Mouse (Mus musculus): ENCODE data around the gene Cdkal1.

Cdkal1 gene

DNA sequence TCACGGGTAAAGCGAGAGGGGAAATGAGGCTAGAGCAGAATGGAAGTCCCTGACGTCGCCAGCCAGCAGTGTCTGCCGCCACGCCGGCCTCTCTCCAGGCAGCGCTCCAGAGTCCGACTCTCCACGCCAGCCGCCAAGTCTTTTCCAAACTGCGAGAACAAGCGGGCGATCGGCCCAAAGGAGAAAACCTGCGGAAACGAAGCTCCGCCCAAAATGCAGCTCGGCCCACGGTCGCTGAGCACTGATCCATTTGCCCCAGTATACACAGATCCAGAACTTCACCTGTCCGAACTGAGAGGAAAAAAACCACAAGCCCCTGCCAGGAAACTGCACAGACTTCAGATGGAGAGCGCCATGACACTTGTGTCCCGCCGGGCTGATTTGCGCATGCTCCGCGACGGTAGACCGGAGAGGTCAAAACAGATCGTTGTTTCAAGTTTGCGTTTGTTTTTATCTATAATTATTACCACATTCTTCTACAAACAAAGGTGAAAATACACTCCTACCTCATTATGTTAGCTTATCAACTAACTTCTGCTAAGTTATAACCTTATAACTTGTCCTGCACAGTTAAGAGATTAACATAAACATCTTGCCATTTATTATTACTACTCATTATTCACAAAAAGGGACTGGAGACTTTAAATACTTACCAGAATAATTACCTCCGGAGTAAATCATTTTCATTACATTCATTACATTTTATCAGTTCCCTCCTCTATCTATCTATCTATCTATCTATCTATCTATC lies at the start of gene Cdkal1:
Gene Cdkal1, minus strand, starts transcription at position 394 of the 751 bp plus-strand sequence.
- peak; percentile 86 for DNase-seq

DNA sequence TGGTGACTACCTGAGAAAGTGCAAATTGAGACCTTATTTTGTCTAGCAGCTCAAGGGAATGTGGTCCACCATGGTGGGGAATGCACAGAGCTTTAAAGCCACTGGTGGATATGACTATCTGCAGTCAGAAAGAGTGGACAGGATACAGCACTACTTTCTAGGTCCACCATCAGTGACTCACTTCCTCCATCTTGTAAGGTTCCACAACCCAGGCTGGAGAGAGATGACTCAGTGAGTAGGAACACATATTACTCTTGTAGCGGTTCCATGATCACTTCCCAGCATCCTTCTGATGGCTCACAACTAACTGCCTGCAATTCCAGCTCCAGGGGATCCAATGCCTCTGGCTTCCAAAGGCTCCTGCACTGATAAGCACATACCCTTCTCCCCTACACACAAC lies 47.9 kb upstream of the Cdkal1 start:
- DNase-seq = no peak

DNA sequence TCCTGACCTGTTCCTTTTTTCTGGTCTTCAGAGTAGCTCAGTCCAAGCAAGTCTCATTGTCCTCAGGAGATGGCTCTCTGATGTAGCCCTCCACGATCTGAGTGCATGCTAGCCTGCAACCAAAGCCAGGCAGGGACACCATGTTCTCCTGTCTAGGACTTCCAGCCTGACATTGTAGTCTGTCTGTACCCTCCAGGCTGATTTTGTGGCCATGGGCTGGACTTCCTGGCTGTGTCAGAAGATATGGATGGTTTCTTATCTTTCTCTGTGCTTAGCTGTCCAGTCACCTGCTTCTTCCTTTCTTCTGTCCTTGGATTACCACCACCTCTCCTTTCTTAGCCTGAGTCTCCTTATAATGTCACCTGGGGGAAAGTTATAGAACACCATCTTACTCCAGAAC lies 47.2 kb upstream of the Cdkal1 start:
- DNase-seq = no peak

DNA sequence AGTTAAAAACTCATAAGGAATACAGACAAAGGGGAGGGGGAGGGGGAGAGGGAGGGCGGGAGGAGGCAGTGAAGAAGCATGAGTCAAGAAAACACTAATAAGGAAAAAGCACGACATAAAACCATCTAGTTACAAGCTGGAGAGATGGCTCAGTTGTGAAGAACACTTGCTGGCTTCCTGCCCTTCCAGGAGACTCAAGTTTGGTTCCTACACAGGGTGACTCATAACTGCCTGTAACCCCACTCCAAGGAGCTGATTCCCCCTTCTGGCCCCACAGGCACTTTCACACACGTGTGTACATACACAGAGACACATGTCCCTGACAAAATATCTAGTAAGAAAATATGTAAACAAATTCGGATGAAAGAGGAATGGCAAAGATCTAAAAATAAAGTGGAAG lies 46.2 kb upstream of the Cdkal1 start:
- no peak for DNase-seq

DNA sequence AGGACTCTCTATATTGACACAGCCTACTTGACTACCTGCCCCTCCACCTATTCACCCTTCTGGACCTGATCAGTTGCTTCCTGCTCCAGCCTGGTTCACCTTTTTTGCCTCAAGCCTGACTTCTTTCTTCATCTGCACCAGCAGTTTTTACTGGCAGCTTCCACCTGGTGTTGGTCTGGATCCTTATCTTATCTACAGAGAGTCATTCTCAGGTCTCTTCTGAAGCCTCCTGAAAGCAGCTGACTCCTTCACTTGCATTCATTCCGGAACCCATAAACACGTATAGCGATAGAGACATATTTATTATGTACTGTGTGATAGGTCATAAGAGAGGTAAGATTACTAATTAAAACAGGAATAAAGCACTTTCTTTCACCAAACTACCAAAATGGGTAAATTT lies 11.3 kb upstream of the Cdkal1 start:
- no peak for DNase-seq

DNA sequence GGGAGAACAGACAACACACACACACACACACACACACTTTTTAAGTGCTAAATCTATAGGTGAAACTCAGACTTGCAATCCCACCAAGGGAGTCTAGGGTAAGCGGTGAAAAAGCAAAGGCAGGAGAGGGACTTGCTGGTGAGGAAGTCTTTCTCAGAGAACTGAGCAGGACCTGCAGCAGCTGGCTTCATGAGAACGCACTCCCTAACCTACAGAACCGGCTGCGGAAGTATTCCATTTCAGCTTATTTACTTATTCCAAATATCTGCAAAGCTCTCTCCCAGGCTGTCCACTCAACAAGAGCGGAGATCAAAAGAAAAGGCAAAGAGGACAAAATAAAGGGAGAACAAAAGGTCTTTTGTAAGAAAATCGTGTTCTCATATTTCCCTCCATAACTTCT lies 8.9 kb upstream of the Cdkal1 start:
- no peak for DNase-seq

DNA sequence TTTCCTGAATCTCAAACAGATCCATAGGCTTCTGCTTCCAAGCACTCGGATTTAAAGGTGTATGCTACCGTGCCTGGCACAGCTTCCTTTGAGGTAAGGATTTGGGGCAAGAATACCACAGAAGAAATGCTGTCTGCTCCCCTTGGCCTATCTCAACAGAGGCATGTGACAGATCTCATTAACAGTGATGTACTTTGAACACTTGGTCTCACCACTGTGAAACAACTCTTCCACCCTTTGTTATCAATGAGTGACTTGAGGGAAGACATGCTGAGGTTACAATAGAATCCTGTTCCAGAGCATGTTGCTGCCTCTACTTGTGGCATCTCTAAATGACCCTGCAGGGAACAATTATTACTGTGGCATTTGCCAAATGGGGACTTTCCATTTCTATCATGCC lies 4.6 kb upstream of the Cdkal1 start:
- no peak for DNase-seq

DNA sequence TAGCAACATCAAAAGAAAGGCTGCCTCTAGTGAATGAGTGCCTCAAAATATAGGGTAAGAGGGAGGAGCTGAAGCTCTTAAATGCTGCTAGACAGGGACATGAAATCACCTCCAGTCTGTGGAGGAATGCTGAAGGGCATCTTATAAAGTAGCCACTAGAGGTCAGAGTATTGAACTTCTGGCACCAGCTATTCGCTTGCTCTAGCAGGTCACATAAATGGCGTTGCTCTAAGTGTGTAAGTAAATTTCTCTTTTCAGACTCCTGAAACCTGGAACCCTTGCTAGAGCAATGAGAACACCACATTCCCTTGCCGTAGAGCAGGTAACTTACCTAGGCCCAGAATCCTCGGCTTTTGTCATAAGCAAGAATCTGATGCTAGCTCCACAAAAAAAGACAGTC lies 2.0 kb upstream of the Cdkal1 start:
- DNase-seq = peak; percentile 44

DNA sequence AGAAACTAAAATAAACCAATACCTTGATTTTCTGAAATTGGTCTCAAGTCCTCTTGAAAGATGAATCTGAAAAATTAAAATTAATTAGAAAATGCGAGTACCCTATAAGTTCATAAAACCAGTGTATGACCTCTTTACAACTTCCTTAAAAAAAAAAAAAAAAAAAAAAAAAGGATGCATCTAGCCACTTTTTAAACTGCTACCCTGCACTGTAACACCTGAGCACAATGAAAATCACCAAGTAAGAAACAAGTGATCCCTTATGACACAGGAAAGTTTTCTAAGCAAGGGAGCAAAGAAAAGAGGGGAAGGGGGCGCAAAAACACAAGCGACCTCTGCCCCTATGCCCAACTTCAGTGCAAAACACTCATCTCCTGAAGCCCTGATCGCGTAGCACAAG lies 598 bp downstream of the Cdkal1 start:
- DNase-seq = no peak

DNA sequence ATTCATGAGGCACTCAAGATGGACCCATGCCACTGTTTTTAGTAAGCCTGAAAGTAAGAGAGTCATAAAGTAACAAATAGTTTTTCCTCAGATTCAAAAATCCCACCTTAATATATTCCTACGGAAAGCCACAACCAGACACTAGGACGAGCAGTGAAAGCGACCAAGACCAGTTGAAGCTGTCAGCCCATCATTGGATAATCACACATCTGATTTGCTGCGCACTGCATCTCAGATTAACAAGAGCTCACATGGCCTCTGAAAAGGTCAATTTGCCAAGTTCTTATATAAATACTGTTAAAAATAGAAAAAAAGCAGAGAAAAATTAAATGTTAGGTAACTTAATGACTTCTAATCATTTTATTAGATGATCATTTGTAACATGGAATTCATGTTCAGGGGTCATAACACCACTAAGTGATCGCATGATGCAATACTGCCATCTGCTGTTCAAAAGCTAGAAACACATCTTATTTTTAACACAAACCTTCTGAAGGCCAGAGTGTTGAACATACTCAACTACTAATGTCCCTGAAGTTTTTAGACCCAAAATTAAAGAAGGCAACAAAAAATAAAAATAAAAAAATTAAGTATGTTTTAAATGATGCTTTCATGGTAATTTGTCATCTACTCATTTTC lies 16.9 kb downstream of the Cdkal1 start:
- no peak for DNase-seq

DNA sequence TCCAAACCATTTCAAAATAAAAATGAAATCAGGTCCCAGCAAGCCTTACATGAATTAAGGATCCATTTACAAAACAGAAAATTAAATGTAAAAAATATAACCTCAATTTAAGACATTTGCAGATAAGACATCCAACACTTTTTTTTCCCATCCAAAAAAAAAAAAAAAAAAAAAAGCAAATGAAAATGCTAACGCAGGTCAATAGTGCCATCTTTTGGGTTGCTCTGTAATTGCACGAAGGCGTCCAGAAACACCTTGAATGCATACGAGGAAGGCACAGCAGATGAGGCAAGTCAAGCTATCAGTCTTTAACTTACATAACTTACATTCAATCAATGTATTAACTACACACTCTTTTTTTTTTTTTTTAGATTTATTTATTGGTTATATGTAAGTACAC lies 20.3 kb downstream of the Cdkal1 start:
- peak; percentile 38 for DNase-seq

DNA sequence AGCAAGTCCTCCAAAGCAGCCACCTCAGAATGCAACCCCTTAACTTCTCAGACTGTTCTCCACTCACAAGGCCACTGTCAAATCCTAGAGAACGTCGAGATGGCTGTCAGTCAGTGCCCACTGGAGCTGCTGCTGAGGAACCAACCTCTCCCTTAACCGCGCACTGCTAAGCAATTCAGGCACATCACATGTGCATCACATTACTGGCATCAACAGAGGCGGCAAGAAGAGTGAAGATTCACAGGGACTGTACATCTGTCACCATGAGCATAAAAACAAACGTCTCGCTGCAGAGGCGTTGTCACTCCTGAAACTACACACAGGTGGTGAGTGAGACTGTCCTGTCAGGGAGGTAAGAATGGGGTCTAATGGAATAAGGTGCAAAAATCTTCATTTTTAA lies 21.7 kb downstream of the Cdkal1 start:
- no peak for DNase-seq

DNA sequence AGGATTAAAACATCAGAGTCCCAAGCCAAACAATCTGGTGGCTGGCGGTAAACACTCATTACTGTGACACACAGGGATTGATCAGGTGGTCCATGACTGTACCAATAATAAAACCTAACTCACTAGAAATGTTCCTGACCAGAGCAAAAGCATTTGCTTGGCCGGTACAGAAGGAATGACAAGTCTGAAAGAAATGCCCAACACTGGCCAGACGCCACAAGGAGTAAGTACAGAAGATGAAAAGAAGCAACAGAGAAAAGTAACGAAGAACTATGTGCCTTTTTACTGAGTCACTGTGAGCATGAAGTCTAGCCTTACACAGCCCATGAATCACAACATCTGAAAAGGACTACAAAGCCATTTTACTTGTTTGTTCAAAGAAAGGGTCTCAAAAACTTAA lies 24.3 kb downstream of the Cdkal1 start:
- DNase-seq = no peak

DNA sequence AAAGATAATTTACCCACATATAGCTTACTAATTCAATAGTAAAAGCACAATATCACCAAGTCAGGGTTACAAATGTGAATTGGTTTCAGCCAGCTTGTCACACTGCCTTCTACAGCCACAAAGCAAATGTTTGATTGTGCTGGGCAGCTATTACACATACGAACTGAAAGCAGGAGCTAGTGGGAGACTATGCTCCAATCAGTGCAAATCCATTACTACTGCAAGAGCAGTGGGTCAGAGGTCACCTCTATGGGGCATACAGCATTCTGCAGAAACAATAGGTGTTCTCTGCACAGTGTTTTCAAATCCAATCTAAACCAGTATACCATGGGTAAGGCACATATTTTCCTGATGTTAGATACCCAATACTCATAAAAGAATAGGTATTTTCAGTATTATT lies 27.4 kb downstream of the Cdkal1 start:
- DNase-seq = no peak

DNA sequence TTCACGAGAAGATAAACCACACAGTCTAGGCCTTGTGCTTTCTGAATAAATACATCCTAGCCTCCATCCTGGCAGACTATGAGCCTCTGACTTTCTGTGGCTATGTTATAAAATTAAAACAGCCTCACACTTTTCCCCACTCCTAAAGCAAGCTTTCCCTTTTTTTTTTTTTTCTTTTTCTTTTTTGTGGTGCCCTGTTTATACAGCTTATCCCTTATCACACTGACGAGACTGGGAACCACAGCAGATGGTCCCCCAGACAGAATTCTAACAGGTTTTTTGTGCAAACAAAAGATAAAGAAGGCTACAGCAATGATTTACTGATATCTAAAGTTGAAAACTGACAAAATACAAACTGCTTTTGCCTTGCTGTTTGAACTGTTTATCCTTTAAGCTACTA lies 29.0 kb downstream of the Cdkal1 start:
- DNase-seq = no peak

DNA sequence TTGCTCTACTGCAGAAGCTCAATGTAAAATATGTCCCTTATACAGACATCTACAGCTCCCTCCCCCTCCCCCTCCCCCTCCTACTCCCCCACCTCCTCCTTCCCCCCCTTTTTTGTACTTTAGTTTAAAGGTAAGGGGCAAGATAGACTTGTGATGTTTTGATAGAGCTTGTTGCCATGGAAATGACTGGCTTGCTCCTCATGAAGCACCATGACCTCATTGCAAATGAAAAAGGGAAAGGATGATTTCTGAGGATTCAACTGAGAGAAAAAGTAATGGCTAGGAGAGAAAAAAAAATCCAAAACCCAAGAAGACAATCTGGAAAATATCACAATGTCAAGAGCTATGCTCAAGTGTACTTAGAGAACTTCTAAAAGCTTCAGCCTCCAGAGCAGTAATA lies 29.4 kb downstream of the Cdkal1 start:
- DNase-seq = no peak

DNA sequence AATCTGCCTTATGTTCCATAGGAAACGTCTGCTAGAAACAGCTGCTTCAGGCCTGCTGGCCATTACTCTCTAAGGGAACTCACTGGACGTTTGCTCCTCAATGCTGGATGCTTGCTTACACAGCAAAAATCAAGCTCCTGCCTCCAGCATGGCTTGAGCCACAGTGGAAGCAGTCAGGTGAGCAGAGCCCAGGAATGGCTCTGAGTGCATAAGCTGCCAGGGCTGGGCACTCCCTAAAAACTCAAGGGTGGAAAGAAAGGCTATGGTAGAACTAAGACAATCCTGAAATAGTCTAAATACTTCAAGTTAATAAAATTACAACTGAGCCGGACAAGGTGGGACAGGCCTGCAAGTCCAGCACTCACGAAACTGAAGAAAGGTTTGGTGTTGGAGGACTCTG lies 30.7 kb downstream of the Cdkal1 start:
- no peak for DNase-seq

DNA sequence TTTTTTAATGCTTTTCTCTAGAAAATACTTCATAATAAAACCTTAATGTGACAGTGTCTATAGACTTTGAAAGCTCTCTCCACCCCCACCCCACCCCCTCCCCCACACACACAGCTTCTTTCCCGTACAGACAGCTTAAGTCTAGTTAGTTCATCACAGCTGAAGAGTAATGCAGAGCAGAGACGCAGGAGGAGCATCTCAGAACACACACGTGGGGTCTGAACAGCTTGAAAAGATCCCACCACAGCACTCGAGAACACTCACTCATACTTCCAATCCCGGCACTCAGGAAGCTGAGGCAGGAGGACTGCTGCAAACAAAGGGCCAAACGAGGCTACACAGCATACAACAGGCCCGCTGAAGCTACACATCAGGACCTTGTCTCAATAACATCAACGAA lies 31.1 kb downstream of the Cdkal1 start:
- no peak for DNase-seq

DNA sequence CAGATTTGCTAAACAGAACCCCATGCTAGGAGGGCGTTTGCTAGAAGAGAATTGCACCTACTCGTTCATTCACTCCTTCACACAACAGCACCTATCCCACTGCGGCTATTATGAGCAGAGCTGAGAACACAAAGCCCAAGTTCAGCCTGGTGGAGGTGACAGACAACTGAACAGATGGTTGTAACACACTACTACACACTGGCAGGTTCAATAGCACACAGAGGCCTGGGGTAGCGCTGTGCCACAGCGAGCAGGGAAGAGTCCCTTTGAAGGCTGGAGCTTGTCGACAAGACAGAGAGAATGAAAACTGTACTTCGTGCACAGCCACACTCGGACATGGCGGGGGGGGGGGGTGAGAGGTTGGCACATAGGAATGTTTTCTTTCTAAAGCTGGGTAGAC lies 31.6 kb downstream of the Cdkal1 start:
- DNase-seq = peak; percentile 69

DNA sequence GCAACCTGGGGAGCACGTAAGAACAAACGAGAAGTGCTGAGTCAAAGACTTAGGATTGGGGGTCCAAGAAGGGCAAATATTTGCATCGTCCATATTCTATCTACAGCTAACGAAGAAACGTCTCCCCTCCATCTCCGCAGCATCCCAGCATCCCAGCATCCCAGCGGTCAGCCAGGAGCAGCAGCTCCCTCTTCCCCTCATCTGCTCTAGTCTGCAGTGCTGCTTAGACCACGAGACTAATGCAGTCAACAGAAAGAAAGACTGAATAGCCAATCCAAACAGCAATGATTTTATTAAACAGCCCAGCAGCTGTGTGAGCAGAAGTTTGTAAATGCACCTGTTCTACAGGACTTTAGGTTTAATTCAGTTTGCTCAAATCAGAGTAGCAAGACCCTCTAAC lies 32.0 kb downstream of the Cdkal1 start:
- DNase-seq = no peak

DNA sequence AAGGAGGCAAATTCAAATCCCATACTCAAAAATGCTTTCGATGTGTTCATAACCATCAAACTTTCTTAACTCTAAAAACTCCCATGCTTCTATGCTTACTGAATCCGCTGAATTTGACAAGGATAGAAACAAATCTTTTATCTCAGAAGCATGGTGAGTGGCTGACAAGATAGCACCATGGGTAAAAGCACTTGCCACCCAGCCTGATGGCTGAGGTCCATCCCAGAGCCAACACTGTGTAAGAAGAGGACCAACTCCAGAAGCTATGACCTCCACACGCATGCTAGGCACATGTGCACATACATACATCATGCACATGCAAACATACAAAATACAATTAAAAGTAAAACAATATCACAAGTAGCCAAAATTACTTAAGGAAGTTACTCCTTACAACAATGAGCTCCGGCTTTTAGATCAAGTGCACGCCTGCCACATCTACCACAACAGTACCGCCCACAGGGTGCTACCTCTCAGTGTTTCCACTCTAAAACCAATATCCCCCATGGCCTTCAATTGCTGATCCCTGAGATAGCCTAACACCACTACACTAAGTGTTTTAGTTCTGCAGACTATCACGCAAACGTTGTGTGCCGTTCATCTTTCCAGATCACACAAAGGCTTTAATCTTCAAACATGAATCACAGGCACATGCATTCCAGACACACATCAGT lies 35.4 kb downstream of the Cdkal1 start:
- no peak for DNase-seq

DNA sequence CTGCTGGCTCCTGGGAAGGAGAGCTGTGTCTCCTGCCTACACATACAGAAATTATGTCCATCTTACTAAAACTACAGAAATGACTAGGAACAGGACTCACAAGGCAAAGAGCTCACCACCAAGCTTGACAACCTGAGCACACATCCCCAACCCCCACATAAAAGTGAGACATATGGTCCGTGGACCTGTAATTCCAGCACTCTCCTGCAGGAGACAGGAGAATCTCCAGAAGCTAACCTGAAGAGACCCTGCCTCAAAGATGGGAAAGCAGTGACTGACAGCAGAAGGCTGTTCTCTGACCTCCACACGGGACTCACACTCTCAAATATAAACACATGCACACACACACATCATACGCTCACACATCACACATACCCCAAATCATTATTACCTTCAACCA lies 36.3 kb downstream of the Cdkal1 start:
- no peak for DNase-seq

DNA sequence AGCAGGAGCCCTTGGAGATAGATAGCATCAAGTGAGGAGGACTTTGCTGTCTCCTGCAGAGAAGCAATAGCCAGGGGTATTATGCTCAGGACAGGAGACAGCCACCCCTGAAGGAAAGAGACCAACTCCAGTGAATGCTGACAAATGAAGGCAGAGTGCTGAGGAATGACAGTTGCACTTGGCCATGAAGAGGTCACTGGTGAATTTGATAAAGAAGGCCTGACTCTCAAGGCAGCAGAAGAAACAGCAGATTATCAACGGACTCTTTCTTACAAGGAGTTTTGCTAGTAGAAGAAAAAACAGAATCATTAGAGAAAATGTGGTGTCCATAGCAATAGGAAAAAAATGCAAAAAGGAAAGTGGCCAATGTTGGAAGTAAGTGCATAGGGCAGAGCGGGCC lies 37.2 kb downstream of the Cdkal1 start:
- DNase-seq = no peak

DNA sequence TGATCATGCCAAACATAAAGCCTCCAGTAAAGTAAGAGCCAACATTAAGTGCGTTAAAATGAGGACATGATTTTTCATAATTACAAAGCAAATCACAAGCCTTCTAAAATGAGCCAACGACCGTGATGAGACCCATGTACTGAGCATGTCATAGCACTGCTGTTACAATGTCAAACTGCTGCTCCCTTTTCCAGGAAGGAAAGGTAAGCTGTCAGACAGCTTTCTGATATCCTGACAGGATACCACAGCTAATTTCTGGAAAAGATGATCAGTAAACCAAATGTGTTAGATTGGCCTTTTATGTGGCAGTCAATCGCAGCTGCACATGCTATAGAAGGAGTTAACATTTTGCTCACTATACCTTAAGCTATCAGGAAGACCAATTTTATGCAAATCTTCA lies 44.7 kb downstream of the Cdkal1 start:
- DNase-seq = no peak

DNA sequence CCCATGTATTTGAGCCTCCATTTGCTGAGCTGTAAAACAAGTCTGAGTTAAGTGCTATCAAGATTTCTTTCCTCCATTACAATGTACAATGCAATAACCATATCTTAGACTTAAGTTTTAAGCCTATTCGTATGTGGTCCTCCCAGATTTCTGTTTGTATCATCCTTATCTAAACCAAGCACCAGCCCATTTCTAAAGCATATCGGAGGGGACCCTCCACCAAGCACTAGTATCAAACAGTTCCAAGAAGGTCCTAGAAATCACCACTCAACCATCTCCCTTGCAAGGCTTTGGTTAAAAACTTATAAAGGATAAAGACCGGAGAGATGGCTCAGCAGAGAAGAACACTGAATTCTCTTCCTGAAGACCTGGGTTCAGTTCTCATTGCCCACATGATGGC lies 47.1 kb downstream of the Cdkal1 start:
- DNase-seq = no peak

Data from cerebellum, adult 9-11 months (tissue).